19 mouse cellular contexts compared by ENCODE assay signal in the genomic region with DNA sequence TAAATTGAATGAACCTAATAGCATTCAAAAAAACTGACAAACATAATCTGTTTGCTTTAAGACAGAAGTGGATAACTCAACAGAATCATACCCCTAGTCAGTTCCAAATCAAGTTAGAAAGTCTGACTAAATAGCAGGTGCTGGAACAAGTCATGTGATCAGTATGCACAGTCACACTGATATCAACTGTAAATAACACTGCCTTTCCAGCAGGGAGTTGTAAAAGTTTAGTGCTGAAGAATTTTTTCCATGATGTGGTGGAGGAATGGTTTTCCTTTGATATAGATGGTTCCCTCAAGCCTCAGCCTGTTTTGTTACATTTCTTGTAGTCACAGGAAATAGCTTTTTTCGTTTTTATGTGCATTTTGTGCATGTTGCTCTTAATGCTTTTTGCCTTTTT.
"Had no signal": no experiment of that assay in that cellular context is flagged by ENCODE, and none has a peak within 500 bp of the region (broad histone marks: within the 10 kb centered on the region; RNA-seq: fewer than 3 reads in every experiment).

No protein-coding gene starts in this region.

- H3K4me1 ChIP-seq: limb, embryonic 15.5 days; midbrain, embryonic 12.5 days; midbrain, embryonic 15.5 days; neural tube, embryonic 12.5 days; neural tube, embryonic 15.5 days had no signal

- H3K36me3 ChIP-seq: limb, embryonic 15.5 days; midbrain, embryonic 12.5 days; midbrain, embryonic 15.5 days; neural tube, embryonic 12.5 days; neural tube, embryonic 15.5 days had no signal

- H3K27me3 ChIP-seq: limb, embryonic 15.5 days; midbrain, embryonic 12.5 days; midbrain, embryonic 15.5 days; neural tube, embryonic 12.5 days; neural tube, embryonic 15.5 days had no signal

- H3K27ac ChIP-seq: layer of hippocampus, adult 2 months; limb, embryonic 15.5 days; liver, embryonic 14.5 days; macrophage; midbrain, embryonic 12.5 days; midbrain, embryonic 15.5 days; neural tube, embryonic 12.5 days; neural tube, embryonic 15.5 days had no signal

- H3K9ac ChIP-seq: limb, embryonic 15.5 days; liver, embryonic 14.5 days; liver, postnatal 0 days; lung, embryonic 14.5 days; midbrain, embryonic 12.5 days; midbrain, embryonic 15.5 days; neural tube, embryonic 12.5 days; neural tube, embryonic 15.5 days had no signal

- ATAC-seq: liver, postnatal 0 days; lung, postnatal 0 days; midbrain, embryonic 15.5 days had no signal

- DNase-seq: kidney, adult 11 months; kidney, adult 8-10 months; kidney, postnatal 14 days; kidney, postnatal 4 days; layer of hippocampus, adult 9-11 months; liver, postnatal 0 days; lung, embryonic 14.5 days; thymus, adult 2 months; thymus, postnatal 25 days had no signal

- H3K4me3 ChIP-seq: layer of hippocampus, adult 2 months; limb, embryonic 15.5 days; midbrain, embryonic 12.5 days; midbrain, embryonic 15.5 days; neural tube, embryonic 12.5 days; neural tube, embryonic 15.5 days had no signal

- H3K9me3 ChIP-seq: limb, embryonic 15.5 days; midbrain, embryonic 12.5 days; midbrain, embryonic 15.5 days; neural tube, embryonic 12.5 days; neural tube, embryonic 15.5 days had no signal

- H3K4me2 ChIP-seq: limb, embryonic 15.5 days; liver, embryonic 11.5 days; lung, embryonic 14.5 days; midbrain, embryonic 12.5 days; midbrain, embryonic 15.5 days; neural tube, embryonic 12.5 days; neural tube, embryonic 15.5 days had no signal
